Mouse (Mus musculus): ENCODE data around the gene Irf3.

DNA sequence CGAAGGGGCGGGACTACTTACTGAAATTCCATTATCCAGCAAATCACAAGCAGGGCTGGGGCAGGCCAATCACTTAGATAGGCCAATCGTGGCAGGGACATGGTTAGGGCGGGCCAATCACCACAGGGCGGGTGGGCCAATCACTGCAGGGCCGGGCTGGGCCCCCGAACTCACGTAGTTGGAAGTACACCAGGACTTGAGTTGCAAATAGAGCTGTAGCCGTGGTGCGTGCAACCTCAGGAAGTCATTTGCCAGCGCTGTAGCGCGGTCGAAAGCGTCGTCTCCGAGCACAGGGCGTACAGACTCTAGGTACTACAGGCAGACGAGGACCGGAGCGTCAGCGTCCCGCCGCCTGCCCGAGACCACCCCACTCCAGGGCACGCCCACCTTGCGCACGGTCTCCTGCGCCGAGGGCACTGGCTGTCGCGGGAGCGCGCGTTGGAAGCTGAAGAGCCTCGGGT is 27.2 kb upstream of the Irf3 start:
- TF ChIP-seq CTCF (IDR thresholded peaks at IDR 0.05; ENCODE audit: low read depth, low read length) = no peak
- peak; percentile 94 for TF ChIP-seq POLR2A (IDR thresholded peaks at IDR 0.05; ENCODE audit: insufficient read depth, low read length)
